Mouse (Mus musculus) CD4-positive, CD25-positive, alpha-beta regulatory T cell, adult 9 weeks (primary cell): ENCODE data around the gene Tm4sf19. TPM values are rescaled to one million over a fixed set of nuclear protein-coding genes. Genes with fewer than 3 reads are reported as not detected.

ENCODE experiments used
- polyA plus RNA-seq: library from polyadenylated mRNA; unstranded; fragments of 100-300 nt; shearing (Covaris generic); gene quantifications from one replicate; pipeline ENCODE4 v1.2.1, GENCODE M21; 2017

Tm4sf19 gene
- not detected for polyA plus RNA-seq

DNA sequence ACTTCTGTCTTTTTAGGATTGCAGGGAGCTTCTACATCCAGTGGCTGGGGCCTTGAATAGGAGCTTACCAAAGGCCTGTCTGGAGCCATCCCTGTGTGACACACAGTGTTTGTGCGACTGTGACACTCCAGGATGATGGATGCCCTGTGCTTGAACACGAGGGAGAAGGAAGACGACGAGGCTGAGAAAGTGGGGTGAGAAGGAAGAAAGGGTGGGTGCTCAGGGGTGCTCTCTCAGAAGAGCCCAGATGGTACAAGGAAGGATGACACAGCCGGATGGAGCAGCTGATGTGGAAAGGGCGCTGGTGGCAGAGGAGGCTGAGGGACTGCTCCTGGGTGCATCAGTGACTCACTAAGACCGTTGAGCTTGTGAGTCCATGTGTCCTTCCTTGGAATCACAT lies at the start of gene Tm4sf19:
Tm4sf19 (plus strand) TSS at position 240 of the 400 bp plus-strand sequence.

DNA sequence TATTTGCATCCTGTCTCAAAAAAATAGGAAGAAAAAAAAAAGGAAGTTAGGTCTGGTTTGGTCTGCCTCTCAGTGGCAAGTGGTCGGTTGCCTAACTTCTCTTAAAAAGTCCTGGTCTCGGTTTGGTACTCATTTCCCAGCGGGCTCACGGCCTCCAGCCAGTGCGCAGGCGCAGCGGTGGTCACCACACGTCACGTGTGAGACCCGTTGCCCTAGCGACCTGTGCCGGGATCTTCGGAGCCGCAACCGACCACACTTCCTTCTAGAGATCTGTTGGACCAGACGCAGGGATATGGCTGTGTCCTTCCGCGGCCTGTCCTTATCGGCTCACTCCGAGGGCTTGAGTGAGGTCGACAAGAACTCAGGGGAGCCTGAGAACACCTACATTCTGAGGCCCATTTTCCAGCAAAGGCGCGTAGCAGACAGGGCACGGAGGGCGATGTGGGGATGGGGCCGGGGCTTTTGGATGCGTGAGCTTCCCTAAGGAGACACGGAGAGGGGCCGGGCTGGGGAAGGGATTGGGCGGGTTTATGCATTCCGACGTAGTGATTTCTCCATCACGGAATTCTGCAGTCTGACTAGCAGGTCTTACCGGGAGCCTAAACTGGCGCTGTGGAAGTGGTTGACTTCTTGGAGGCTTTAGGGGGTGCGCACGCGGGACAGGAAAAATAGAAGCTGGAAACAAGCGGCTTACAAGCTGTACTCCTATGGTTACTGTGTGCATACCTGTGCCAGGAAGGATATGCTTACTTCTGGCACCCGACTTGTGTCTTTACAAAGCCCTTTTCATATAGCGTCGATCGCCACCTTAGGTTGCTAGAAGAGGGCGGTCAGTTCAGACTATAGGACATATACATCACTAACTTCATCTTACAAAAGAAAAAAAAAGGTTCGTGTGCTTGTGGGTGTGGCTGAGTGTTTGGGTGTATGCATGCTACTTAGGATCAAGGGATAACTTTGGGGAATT lies 19.5 kb downstream of the Tm4sf19 start, which contains the start of gene Tctex1d2:
Tctex1d2 (plus strand) TSS at position 186 of the 967 bp plus-strand sequence.

DNA sequence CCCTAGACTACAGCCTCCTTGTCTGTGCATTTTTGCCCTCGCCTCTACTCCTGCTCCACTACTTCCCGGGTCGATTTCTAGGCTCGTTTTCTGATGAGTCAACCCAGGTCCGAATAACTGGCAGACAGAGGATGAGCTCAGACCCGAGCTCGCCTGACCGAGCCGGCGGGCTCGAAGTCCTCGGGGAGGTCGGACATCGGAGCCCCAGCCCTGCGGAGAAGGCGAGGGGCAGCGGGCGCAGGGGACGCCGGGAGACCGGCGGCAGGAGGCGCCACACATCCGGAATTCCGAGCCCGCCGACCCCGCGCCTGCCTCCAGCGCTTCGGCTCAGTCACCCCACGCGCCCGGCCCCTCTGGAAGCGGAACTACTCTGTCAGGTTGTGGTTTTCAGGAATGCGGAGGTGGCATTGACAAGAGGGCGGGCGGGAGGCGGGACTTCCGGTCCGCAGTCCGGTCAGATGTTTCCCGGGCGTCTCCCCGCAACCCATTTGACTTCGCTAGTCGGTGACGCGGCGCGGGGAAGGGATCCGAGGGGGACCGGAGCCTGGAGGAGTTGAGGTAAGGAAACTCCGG lies 30.3 kb downstream of the Tm4sf19 start, which contains the start of gene Pcyt1a:
Pcyt1a (plus strand) TSS at position 448 of the 573 bp plus-strand sequence.

Other genes with a start within 250 kb of the Tm4sf19 start
- gene Nrros, start 234.9 kb upstream of the Tm4sf19 start, polyA plus RNA-seq, result 120 TPM
- gene Bex6, start 220.7 kb upstream of the Tm4sf19 start, polyA plus RNA-seq, result not detected
- gene Fbxo45, start 153.3 kb upstream of the Tm4sf19 start, polyA plus RNA-seq, result 2.5 TPM
- 25.0 TPM for gene Wdr53, start 153.3 kb upstream of the Tm4sf19 start, polyA plus RNA-seq
- not detected for gene Smco1, start 129.0 kb upstream of the Tm4sf19 start, polyA plus RNA-seq
- gene Rnf168, start 123.0 kb upstream of the Tm4sf19 start, polyA plus RNA-seq, result 12.3 TPM
- 33.3 TPM for gene Ubxn7, start 68.2 kb upstream of the Tm4sf19 start, polyA plus RNA-seq
- gene Tctex1d2, start 19.2 kb downstream of the Tm4sf19 start, polyA plus RNA-seq, result 4.4 TPM
- gene Pcyt1a, start 30.4 kb downstream of the Tm4sf19 start, polyA plus RNA-seq, result 15.5 TPM
- 0.15 TPM for gene Slc51a, start 87.4 kb downstream of the Tm4sf19 start, polyA plus RNA-seq
- not detected for gene Zdhhc19, start 95.8 kb downstream of the Tm4sf19 start, polyA plus RNA-seq
- 38.9 TPM for gene Tfrc, start 208.4 kb downstream of the Tm4sf19 start, polyA plus RNA-seq
- gene Tnk2, start 243.4 kb downstream of the Tm4sf19 start, polyA plus RNA-seq, result 13.9 TPM